Mouse (Mus musculus) testis, adult 2 months (tissue): ENCODE measurements at regions not wholly inside any gene's neighbourhood (a gene's known extent, or its start where the extent isn't known, plus 50 kb on each side); places are given as distances from the start of the nearest gene placed in this dataset.

ENCODE experiments used
- CTCF ChIP-seq: fragments of 200-500 bp; IDR thresholded peaks from 2 replicates; pipeline ENCODE4 v1.5.1; 2012; ENCODE audit warnings: low read depth, mild to moderate bottlenecking, inconsistent platforms, low read length, moderate library complexity; ENCODE audit not compliant: control insufficient read depth, insufficient read depth, insufficient replicate concordance
- POLR2A ChIP-seq: fragments of 200-500 bp; IDR thresholded peaks from 2 replicates; pipeline ENCODE4 v1.6.1; 2012; ENCODE audit warnings: low read depth, mild to moderate bottlenecking, inconsistent platforms, low read length, moderate library complexity; ENCODE audit not compliant: control insufficient read depth

DNA sequence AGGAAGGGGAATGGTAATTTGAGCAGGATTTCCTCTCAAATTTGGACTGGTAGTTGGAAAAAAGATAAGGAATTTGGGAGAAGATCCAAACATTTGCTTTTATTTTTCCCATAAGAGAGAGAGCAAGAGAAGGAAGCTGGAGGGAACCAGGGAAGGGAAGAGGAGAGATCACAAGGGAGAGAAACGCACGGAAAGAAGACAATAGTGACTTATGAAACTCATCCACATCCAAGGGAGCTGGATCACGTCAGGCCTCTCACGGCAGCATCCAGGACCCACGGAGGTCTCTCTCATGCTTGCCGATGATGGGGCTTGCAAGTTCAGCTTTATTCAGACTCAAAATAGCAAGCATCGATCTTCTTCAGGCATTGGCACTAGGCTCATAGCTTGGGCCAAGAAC, 423.7 kb downstream of the Prdm2 start:
- no peak for TF ChIP-seq POLR2A
- no peak for TF ChIP-seq CTCF
